Mouse (Mus musculus): ENCODE data around the gene Oxsr1. TPM values are rescaled to one million over a fixed set of nuclear protein-coding genes. Genes with fewer than 3 reads are reported as not detected.

Gene Oxsr1
- total and polyA plus RNA-seq, 2 experiments = 8.6 to 15.6 TPM

DNA sequence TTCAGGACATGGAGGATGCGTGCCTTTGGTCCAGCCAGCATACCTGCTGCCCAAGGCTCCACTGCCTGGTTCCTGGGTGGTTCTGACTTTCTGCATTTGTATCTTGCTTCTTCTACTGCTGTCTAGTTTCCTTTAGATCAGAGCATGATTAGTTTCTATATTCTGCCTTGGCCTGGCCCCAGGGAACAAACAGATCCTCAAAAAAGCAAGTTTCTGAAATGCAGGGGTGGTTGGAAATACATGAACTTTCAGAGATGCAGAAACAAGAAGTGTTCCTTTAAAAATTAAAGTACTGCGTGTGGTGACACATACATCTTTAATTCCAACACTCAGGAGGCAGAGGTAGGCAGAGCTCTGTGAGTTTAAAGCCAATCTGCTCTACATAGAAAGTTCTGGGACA, 12.6 kb upstream of the Oxsr1 start:
- WGBS = 91% methylated on average over 2 of the region's 2 CpGs
- peaks cover 7% of the 10 kb centered on the region for H3K4me1 ChIP-seq (ENCODE audit: control insufficient read depth, insufficient read depth, low read length)
- no peak overlapping the region for H3K4me3 ChIP-seq (ENCODE audit: insufficient read depth, low read depth, low read length)
- peak overlapping the region; percentile 38; the same call in 1 of the 2 replicates for H3K27ac ChIP-seq (replicated peaks; ENCODE audit: insufficient read depth, low read depth, low read length)
- TF ChIP-seq CTCF (IDR thresholded peaks at IDR 0.05; ENCODE audit: low read depth, low read length) = no peak
- H3K79me2 ChIP-seq (ENCODE audit: control insufficient read depth, insufficient read depth, low read length) = peaks cover 3% of the 10 kb centered on the region; the same call in 1 of the 2 replicates
- no peaks in the 10 kb centered on the region for H3K27me3 ChIP-seq (ENCODE audit: control insufficient read depth, insufficient read depth, low read length)
- DNase-seq (ENCODE audit: extremely low read depth, low read depth, low spot score) = no peak
- H3K9ac ChIP-seq (ENCODE audit: low read depth, low read length) = no peak overlapping the region
- H3K36me3 ChIP-seq (ENCODE audit: control insufficient read depth, insufficient read depth, low read length) = peaks cover 3% of the 10 kb centered on the region; the same call in 1 of the 2 replicates

GRCm38 (mm10) chr9:119334324-119334723, 12.1 kb upstream of the Oxsr1 start:
- Histone ChIP-seq H3K27me3 (ENCODE audit: control insufficient read depth, insufficient read depth, low read length) (no peaks in the 10 kb centered on the region), H3K36me3 (ENCODE audit: control insufficient read depth, insufficient read depth, low read length) (peaks cover 3% of the 10 kb centered on the region; the same call in 1 of the 2 replicates), H3K9ac (ENCODE audit: low read depth, low read length) (no peak overlapping the region), H3K79me2 (ENCODE audit: control insufficient read depth, insufficient read depth, low read length) (peaks cover 3% of the 10 kb centered on the region; the same call in 1 of the 2 replicates), H3K4me3 (ENCODE audit: insufficient read depth, low read depth, low read length) (no peak overlapping the region), H3K27ac (replicated peaks; ENCODE audit: insufficient read depth, low read depth, low read length) (peak overlapping the region; percentile 38; the same call in 1 of the 2 replicates), H3K4me1 (ENCODE audit: control insufficient read depth, insufficient read depth, low read length) (peaks cover 7% of the 10 kb centered on the region)
- DNase-seq (ENCODE audit: extremely low read depth, low read depth, low spot score) = no peak
- TF ChIP-seq CTCF (IDR thresholded peaks at IDR 0.05; ENCODE audit: low read depth, low read length) = no peak
- no peak for TF ChIP-seq POLR2A (IDR thresholded peaks at IDR 0.05; ENCODE audit: extremely low read depth, insufficient read depth, low read length)
- WGBS = 63% methylated on average over 10 of the region's 10 CpGs

GRCm38 (mm10) chr9:119330186-119330963, 8.1 kb upstream of the Oxsr1 start:
- Histone ChIP-seq H3K4me1 (ENCODE audit: control insufficient read depth, insufficient read depth, low read length) (peaks cover 3% of the 10 kb centered on the region), H3K79me2 (ENCODE audit: control insufficient read depth, insufficient read depth, low read length) (no peaks in the 10 kb centered on the region), H3K36me3 (ENCODE audit: control insufficient read depth, insufficient read depth, low read length) (no peaks in the 10 kb centered on the region), H3K9ac (ENCODE audit: low read depth, low read length) (no peak overlapping the region), H3K27me3 (ENCODE audit: control insufficient read depth, insufficient read depth, low read length) (no peaks in the 10 kb centered on the region), H3K4me3 (ENCODE audit: insufficient read depth, low read depth, low read length) (no peak overlapping the region), H3K27ac (replicated peaks; ENCODE audit: insufficient read depth, low read depth, low read length) (no peak overlapping the region)
- TF ChIP-seq POLR2A (IDR thresholded peaks at IDR 0.05; ENCODE audit: extremely low read depth, insufficient read depth, low read length) (no peak), CTCF (IDR thresholded peaks at IDR 0.05; ENCODE audit: low read depth, low read length) (no peak)
- 47% methylated on average over 15 of the region's 15 CpGs for WGBS
- DNase-seq (ENCODE audit: extremely low read depth, low read depth, low spot score) = peak; percentile 85

GRCm38 (mm10) chr9:119328488-119328887, 6.3 kb upstream of the Oxsr1 start:
- WGBS = 44% methylated on average over 3 of the region's 3 CpGs
- Histone ChIP-seq H3K36me3 (ENCODE audit: control insufficient read depth, insufficient read depth, low read length) (no peaks in the 10 kb centered on the region), H3K27ac (replicated peaks; ENCODE audit: insufficient read depth, low read depth, low read length) (no peak overlapping the region), H3K4me3 (ENCODE audit: insufficient read depth, low read depth, low read length) (no peak overlapping the region), H3K4me1 (ENCODE audit: control insufficient read depth, insufficient read depth, low read length) (no peaks in the 10 kb centered on the region), H3K27me3 (ENCODE audit: control insufficient read depth, insufficient read depth, low read length) (no peaks in the 10 kb centered on the region), H3K79me2 (ENCODE audit: control insufficient read depth, insufficient read depth, low read length) (no peaks in the 10 kb centered on the region), H3K9ac (ENCODE audit: low read depth, low read length) (no peak overlapping the region)
- no peak for TF ChIP-seq CTCF (IDR thresholded peaks at IDR 0.05; ENCODE audit: low read depth, low read length)
- TF ChIP-seq POLR2A (IDR thresholded peaks at IDR 0.05; ENCODE audit: extremely low read depth, insufficient read depth, low read length) = no peak
- DNase-seq (ENCODE audit: extremely low read depth, low read depth, low spot score) = no peak

DNA sequence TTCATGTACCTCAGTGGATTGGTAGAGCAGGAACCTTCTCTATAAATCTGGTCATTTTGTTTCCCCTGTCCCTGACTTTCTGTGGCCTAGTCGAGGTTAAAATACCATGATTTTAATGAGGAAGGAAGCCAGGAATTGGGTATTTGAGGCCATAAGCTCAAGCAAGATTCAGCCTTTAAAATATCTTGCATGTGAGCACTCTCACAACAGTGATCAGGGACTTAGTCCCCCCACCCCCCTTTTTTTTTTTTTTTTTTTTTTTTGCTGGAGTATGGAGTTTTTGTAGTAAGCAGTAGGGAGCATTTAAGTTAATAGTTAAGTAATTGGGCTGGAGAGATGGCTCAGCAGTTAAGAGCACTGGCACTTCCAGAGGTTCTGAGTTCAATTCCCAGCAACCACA, 1.9 kb upstream of the Oxsr1 start:
- no peak overlapping the region for H3K9ac ChIP-seq (ENCODE audit: low read depth, low read length)
- no peak for DNase-seq (ENCODE audit: extremely low read depth, low read depth, low spot score)
- H3K36me3 ChIP-seq (ENCODE audit: control insufficient read depth, insufficient read depth, low read length) = no peaks in the 10 kb centered on the region
- no peaks in the 10 kb centered on the region for H3K27me3 ChIP-seq (ENCODE audit: control insufficient read depth, insufficient read depth, low read length)
- H3K4me1 ChIP-seq (ENCODE audit: control insufficient read depth, insufficient read depth, low read length) = peaks cover 9% of the 10 kb centered on the region
- 72% methylated on average over 1 of the region's 1 CpGs for WGBS
- no peak for TF ChIP-seq CTCF (IDR thresholded peaks at IDR 0.05; ENCODE audit: low read depth, low read length)
- TF ChIP-seq POLR2A (IDR thresholded peaks at IDR 0.05; ENCODE audit: extremely low read depth, insufficient read depth, low read length) = no peak
- peaks cover 9% of the 10 kb centered on the region; the same call in 1 of the 2 replicates for H3K79me2 ChIP-seq (ENCODE audit: control insufficient read depth, insufficient read depth, low read length)
- H3K4me3 ChIP-seq (ENCODE audit: insufficient read depth, low read depth, low read length) = no peak overlapping the region
- H3K27ac ChIP-seq (replicated peaks; ENCODE audit: insufficient read depth, low read depth, low read length) = no peak overlapping the region

DNA sequence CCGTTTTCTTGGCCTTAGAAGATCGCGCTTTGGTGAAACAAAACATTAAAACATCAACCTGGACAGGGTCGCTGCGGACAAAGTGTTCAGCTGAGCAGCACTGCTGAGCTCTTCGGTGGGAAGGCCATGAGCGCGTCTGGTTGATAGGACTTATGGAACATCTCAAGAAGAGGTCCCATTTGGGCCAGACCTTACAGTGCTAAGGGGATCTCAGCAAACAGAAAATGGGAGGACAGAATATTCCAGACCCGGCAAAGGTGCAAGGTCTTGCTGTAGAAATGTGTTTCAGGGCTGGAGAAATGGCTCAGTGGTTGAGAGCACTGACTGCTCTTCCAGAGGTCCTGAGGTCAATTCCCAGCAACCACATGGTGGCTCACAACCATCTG, 1.0 kb upstream of the Oxsr1 start:
- peaks cover 9% of the 10 kb centered on the region for H3K4me1 ChIP-seq (ENCODE audit: control insufficient read depth, insufficient read depth, low read length)
- peak; percentile 62 for DNase-seq (ENCODE audit: extremely low read depth, low read depth, low spot score)
- H3K27me3 ChIP-seq (ENCODE audit: control insufficient read depth, insufficient read depth, low read length) = no peaks in the 10 kb centered on the region
- TF ChIP-seq CTCF (IDR thresholded peaks at IDR 0.05; ENCODE audit: low read depth, low read length) = no peak
- no peak for TF ChIP-seq POLR2A (IDR thresholded peaks at IDR 0.05; ENCODE audit: extremely low read depth, insufficient read depth, low read length)
- WGBS = 2% methylated on average over 9 of the region's 9 CpGs
- no peaks in the 10 kb centered on the region for H3K36me3 ChIP-seq (ENCODE audit: control insufficient read depth, insufficient read depth, low read length)
- H3K79me2 ChIP-seq (ENCODE audit: control insufficient read depth, insufficient read depth, low read length) = peaks cover 12% of the 10 kb centered on the region; the same call in 1 of the 2 replicates
- peak overlapping the region; percentile 60 for H3K4me3 ChIP-seq (ENCODE audit: insufficient read depth, low read depth, low read length)
- H3K9ac ChIP-seq (ENCODE audit: low read depth, low read length) = peak overlapping the region; percentile 77
- peak overlapping the region; percentile 94 for H3K27ac ChIP-seq (replicated peaks; ENCODE audit: insufficient read depth, low read depth, low read length)
